Mouse (Mus musculus) spleen, adult 12 weeks (tissue): Measurements from ENCODE around the gene Celsr1.
"Not testable (repeated sequence)": the region's sequence is repeated elsewhere in the genome, so short reads cannot be mapped to it uniquely, and the experiment has no call there.

ENCODE experiments used
- DNase-seq: peaks from one replicate; pipeline ENCODE4 v3.0.0; 2022; ENCODE audit warnings: low spot score

Celsr1 gene

GRCm38 (mm10) chr15:85892498-85893118 is 141.0 kb downstream of the Celsr1 start:
- DNase-seq: no peak

GRCm38 (mm10) chr15:85891971-85892370 is 141.6 kb downstream of the Celsr1 start:
- DNase-seq: no peak

DNA sequence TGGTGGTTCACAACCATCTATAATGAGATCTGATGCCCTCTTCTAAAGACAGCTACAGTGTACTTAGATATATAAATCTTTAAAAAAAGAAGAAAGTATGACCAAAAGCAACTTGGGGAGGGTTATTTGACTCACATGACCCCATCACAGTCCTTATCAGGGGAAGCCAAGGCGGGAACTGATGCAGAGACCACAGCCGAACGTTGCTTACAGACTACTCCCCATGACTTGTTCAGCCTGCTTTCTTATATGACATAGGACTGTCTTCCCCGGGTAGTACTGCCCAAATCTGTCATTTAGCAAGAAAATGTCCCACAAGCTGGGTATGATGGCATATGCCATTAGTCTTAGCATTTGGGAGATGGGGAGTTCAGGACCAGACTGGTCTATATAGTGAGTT is 144.3 kb downstream of the Celsr1 start:
- no peak for DNase-seq

DNA sequence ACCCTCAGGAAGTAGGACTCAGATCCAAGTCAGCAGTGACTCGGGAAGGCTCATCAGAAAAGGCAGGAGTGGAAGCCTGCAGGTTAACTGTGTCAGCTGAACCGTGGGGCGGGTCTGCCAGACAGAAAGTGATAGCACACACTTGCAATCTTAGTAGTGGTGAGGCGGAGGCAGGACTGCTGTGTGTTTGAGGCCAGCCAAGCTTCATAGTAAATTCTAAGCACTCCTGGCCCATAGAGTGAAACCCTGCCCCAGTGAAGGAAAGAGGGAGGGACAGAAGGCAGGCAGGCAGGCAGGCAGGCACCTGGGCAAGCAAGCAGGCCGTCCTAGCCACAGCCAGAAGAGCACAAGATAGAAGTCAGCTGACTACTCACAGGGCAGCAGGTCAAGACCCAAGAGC is 148.0 kb downstream of the Celsr1 start:
- DNase-seq: no peak

DNA sequence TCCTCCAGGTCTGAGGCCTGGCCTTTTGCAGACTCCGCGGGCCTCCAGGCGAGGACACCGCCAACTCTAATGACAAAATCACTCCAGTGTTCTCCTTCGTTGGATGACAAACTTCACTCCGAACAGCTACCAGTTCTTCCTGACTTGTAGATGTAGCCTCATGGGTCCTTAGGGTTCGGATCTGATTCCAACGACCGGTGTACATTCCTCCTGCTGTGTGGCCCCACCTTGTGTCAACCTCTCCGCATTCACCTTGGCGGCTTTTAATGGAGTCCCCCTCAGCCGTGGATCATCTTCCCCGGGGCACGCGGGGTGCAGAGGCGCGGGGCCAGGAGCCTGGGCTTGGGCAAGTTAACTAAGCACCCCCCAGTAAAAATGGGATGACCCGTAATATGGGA is 154.1 kb downstream of the Celsr1 start:
- DNase-seq: no peak

GRCm38 (mm10) chr15:85878848-85879497 is 154.6 kb downstream of the Celsr1 start, which contains the start of gene Trmu:
Gene Trmu, plus strand, starts transcription at chr15:85879312.
- DNase-seq: peak; percentile 69

DNA sequence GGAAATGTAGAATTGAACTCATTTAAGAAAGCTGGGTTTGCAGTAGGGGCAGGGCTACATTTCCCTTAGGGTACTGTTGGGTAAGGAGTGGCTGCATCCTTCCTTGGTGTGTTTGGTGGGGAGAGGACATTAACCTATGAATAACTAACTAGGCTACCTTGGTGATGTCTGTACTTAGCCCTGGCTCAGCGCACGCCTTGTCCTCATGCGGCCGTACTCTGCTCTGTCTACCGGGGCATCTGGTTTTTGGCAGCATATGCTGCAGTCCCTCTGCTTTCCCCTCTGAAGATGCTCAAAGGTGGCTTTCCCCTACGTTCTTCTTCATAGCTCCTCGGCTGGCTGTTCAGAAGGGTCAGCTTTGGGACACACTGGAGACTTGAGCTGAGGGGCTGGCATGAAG is 156.2 kb downstream of the Celsr1 start:
- no peak for DNase-seq

DNA sequence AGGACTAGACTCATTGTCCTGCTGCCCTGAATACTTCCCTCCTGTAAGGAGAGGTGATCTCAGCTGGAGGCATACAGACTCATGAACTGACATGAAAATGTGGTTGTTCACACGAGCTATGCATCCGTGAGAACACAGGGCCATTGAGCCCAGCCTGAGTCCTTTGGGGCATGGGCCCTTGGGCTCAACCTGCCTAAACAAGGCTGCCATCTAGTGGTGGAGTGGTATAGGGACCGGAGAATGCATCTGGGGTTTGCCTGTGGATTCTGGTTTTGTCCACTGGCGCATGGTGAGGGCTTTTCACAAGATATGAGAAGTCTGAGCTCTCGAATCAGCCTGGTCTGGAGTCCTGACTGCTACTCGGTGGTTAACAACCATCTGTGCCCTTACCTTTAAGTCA is 165.9 kb downstream of the Celsr1 start:
- peak; percentile 40 for DNase-seq

GRCm38 (mm10) chr15:85865913-85866312 is 167.7 kb downstream of the Celsr1 start:
- not testable (repeated sequence) for DNase-seq

- peak; percentile 85 for DNase-seq
Measured at GRCm38 (mm10) chr15:85859490-85860031, 174.0 kb downstream of the Celsr1 start, which contains the start of gene Gtse1. Gene Gtse1, plus strand, starts transcription at chr15:85859745.

DNA sequence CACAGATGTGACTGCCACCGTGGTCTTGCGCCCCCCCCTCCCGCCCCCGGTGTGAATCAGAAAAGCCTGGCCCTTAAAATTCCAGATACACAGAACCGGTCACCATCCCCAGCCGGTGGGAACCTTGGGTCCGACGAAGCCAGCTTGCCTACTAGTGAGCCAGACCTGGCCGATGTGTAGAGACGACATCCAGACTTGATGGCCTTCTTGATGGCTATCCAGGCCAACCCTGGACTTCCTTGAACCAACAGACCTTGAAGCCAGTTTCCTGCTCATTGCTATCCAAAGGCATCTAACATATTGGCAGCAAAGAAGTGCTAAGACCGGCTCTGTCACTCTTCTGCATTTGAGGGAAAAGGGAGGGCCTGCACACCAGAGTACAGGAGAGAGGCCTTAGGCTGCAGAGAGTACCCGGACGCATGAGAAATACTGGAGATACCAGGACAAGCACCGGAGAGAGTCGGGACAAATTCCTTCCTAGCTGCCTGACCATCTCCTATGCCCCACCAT is 174.5 kb downstream of the Celsr1 start:
- DNase-seq: no peak

- DNase-seq: no peak
Measured at GRCm38 (mm10) chr15:85851656-85852392, 181.8 kb downstream of the Celsr1 start.
